Mouse (Mus musculus) hindbrain, embryonic 12.5 days (tissue): ENCODE data around the gene Rfx3. TPM values are rescaled to one million over a fixed set of nuclear protein-coding genes. Genes with fewer than 3 reads are reported as not detected.

Experiments used
- ATAC-seq: fragments of 200-750 bp; cut with Nextera tagmentation; 2 replicates; pipeline ENCODE4 v1.8.0; 2017; ENCODE audit warnings: moderate TSS enrichment; ENCODE audit not compliant: low FRiP score
- H3K27ac ChIP-seq: fragments of 300-500 bp; sonication (generic); 2 replicates; pipeline ENCODE4 v1.5.1; 2016; ENCODE audit warnings: mild to moderate bottlenecking
- H3K27me3 ChIP-seq: fragments of 300-500 bp; sonication (generic); 2 replicates; pipeline ENCODE4 v1.6.1; 2016; ENCODE audit warnings: mild to moderate bottlenecking
- H3K36me3 ChIP-seq: fragments of 300-500 bp; sonication (generic); 2 replicates; pipeline ENCODE4 v1.6.1; 2016; ENCODE audit warnings: mild to moderate bottlenecking
- H3K4me1 ChIP-seq: fragments of 300-500 bp; sonication (generic); 2 replicates; pipeline ENCODE4 v1.6.1; 2016
- H3K4me2 ChIP-seq: fragments of 300-500 bp; sonication (generic); replicated peaks from 2 replicates; pipeline ENCODE4 v1.6.1; 2016; ENCODE audit warnings: mild to moderate bottlenecking
- H3K4me3 ChIP-seq: fragments of 300-500 bp; sonication (generic); 2 replicates; pipeline ENCODE4 v1.5.1; 2016; ENCODE audit warnings: mild to moderate bottlenecking
- H3K9ac ChIP-seq: fragments of 300-500 bp; sonication (generic); 2 replicates; pipeline ENCODE4 v1.6.1; 2016; ENCODE audit warnings: mild to moderate bottlenecking, moderate library complexity
- H3K9me3 ChIP-seq: fragments of 300-500 bp; sonication (generic); replicated peaks from 2 replicates; pipeline ENCODE4 v1.6.1; 2016; ENCODE audit warnings: mild to moderate bottlenecking
- WGBS: fragments of 180-500 bp; shearing (Covaris S2); methylation state at CpG from one replicate; pipeline ENCODE4 v1.1.7; 2016; 5-methylcytosine and 5-hydroxymethylcytosine counted together
- polyA plus RNA-seq: library from polyadenylated mRNA; unstranded; fragments of >200 nt; fragmentation: Nextera tagmentation; extraction: Ambion mirVana; gene quantifications from 2 replicates; pipeline ENCODE4 v1.2.1, GENCODE M21; 2016

Gene Rfx3
- polyA plus RNA-seq, 1 experiment from 2014 or later: 28.5 TPM

DNA sequence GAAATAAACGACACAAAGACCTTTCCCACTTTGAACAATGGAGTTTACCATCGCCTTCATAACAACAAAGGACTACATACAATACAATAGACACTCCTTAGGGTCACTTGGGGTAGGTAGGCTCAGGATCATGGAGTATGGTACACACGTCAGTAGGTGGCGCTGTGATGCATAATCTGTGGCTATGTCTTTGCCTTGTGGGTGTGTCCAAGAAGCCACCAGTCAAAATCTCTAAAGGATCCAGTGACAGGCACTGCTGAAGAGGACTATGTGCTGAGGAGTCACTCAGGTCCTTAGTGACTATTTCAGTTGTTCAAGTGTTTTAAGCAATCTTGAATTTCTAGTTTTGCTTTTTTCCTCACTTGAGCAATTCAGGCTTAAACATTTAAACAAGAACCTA is 230.9 kb downstream of the Rfx3 start:
- 61% methylated on average over 4 of the region's 4 CpGs for WGBS
- peaks cover 28% of the 10 kb centered on the region for H3K36me3 ChIP-seq
- ATAC-seq: no peak

DNA sequence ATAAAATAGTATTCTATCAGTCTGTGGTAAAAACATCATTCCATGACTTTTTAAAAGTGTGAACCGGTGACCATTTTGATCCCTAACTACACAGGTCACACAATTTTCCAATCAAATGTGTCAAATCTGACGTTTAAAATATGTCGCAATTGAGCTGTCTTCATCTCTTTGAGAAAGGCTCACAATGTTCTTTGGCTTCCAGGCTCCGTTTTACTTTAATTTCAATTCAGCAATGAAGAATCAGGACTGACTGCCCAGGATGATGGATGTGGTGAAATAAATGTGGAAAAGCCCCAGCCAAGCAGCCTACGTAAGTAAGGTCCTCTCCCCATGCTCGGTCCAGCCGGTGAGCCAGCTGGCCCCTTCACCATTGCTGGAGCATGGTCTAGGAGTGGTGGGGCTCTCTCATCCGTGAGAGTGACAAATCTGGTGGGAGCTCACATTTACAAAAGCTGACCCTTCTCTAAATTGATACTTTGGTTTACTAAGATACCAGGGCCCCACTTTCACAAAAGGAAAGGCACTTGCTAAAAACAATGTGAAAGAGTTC is 240.2 kb downstream of the Rfx3 start:
- Histone ChIP-seq H3K9ac (no peak overlapping the region), H3K27ac (no peak overlapping the region), H3K4me3 (no peak overlapping the region), H3K9me3 (no peaks in the 10 kb centered on the region), H3K4me2 (no peak overlapping the region), H3K27me3 (no peaks in the 10 kb centered on the region), H3K36me3 (peaks cover 12% of the 10 kb centered on the region), H3K4me1 (no peaks in the 10 kb centered on the region)
- no peak for ATAC-seq
- WGBS: 69% methylated on average over 8 of the region's 8 CpGs

More for the DNA sequence above, 230.9 kb downstream of the Rfx3 start:
- H3K9me3 ChIP-seq: no peaks in the 10 kb centered on the region
- H3K27me3 ChIP-seq: no peaks in the 10 kb centered on the region
- H3K4me1 ChIP-seq: no peaks in the 10 kb centered on the region
- H3K27ac ChIP-seq: no peak overlapping the region
- H3K4me3 ChIP-seq: no peak overlapping the region
- no peak overlapping the region for H3K9ac ChIP-seq
- H3K4me2 ChIP-seq: no peak overlapping the region

DNA sequence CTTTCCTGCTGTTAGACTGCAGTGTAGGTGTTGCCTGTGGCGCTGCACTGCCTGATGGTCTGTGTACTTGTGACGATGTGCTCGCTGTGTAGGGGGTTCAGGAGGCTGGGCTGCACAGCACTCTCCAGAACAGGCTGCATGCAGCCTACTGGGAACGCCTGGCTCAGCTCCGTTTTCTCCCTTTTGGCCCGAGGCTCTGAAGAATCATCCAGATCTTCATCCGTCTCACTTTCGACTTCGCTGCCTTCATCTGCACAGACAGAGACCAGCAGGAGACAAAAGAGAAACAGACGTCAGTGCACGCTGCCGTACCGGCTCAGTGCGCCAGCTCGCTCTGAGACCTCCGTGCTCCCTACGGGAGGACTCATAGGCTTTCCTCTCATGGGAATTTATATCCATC is 242.5 kb downstream of the Rfx3 start:
- Histone ChIP-seq H3K36me3 (peaks cover 18% of the 10 kb centered on the region), H3K27ac (peak overlapping the region; percentile 40; the same call in 1 of the 2 replicates), H3K27me3 (no peaks in the 10 kb centered on the region), H3K4me3 (no peak overlapping the region), H3K4me1 (no peaks in the 10 kb centered on the region), H3K9me3 (no peaks in the 10 kb centered on the region), H3K9ac (no peak overlapping the region), H3K4me2 (no peak overlapping the region)
- 72% methylated on average over 17 of the region's 17 CpGs for WGBS
- no peak for ATAC-seq

DNA sequence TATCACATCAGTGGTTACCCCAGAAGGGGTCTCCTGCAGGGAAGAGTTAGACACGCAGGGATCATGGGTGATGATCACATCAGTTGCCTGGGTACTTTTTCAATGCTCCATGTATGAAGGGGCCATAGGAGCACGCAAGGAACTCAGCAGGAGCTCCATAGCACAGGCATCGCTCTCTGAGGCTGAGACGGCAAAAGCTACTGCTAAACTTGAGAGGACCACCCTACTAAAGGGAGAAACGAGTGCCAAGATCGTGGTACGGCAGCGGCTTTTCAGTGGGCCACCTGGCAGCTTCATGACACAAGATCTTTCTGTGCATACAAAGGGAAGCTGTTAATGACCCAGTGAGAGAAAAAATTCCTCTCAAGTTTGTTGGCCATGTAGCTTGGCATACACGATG is 250.7 kb downstream of the Rfx3 start:
- WGBS: 91% methylated on average over 9 of the region's 9 CpGs
- Histone ChIP-seq H3K4me1 (no peaks in the 10 kb centered on the region), H3K4me2 (no peak overlapping the region)

DNA sequence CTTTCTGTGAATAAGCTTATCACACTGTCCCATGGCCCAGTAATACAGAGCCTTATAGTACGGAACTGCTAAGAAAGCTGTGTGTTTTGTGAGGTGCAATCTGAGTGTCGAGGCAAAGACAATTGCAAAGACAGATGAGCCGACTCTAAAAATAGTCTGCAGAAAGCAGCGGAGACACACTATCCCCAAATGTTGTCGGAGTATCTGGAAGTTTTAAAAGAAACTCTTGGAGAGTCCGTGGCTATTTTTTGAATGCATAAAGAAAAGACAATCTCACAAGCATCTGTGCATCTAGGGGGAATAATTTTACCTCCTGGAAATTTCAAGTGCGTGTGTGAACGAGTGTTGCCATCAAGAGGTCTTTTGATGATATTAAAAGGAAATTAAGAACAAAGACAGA is 251.6 kb downstream of the Rfx3 start:
- Histone ChIP-seq H3K36me3 (0 out of 2 replicates have a peak, but pooled peaks cover 7% of the 10 kb centered on the region), H3K4me2 (no peak overlapping the region), H3K9ac (no peak overlapping the region), H3K27me3 (no peaks in the 10 kb centered on the region), H3K4me3 (no peak overlapping the region), H3K4me1 (no peaks in the 10 kb centered on the region), H3K27ac (no peak overlapping the region), H3K9me3 (no peaks in the 10 kb centered on the region)
- 82% methylated on average over 8 of the region's 8 CpGs for WGBS
- no peak for ATAC-seq

More for the DNA sequence above, 250.7 kb downstream of the Rfx3 start:
- no peak overlapping the region for H3K27ac ChIP-seq
- no peak overlapping the region for H3K9ac ChIP-seq
- no peak overlapping the region for H3K4me3 ChIP-seq
- ATAC-seq: no peak
- H3K27me3 ChIP-seq: no peaks in the 10 kb centered on the region
- no peaks in the 10 kb centered on the region for H3K9me3 ChIP-seq
- H3K36me3 ChIP-seq: 0 out of 2 replicates have a peak, but pooled peaks cover 10% of the 10 kb centered on the region

DNA sequence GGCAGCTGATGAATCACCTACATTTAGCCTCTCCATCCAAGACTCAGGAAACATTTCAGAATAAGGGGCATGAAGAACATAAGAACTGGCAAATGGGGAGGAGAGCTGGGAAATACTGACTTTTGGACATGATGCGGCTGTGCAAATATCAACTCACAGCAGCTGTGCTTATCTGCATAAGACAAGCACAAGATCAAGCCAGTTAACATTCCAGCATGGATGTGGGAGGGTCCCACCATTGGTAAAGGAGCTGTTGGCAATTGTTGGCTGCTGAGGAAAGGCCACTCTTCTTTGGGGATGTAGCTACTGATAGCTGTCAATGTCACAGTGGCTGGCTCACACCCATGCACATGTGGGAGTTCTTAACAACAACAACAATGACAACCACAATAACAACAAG is 263.7 kb downstream of the Rfx3 start:
- Histone ChIP-seq H3K9me3 (no peaks in the 10 kb centered on the region), H3K4me3 (no peak overlapping the region), H3K27ac (no peak overlapping the region), H3K27me3 (no peaks in the 10 kb centered on the region), H3K36me3 (no peaks in the 10 kb centered on the region), H3K9ac (no peak overlapping the region), H3K4me2 (no peak overlapping the region), H3K4me1 (no peaks in the 10 kb centered on the region)
- 97% methylated on average over 1 of the region's 1 CpGs for WGBS
- no peak for ATAC-seq

DNA sequence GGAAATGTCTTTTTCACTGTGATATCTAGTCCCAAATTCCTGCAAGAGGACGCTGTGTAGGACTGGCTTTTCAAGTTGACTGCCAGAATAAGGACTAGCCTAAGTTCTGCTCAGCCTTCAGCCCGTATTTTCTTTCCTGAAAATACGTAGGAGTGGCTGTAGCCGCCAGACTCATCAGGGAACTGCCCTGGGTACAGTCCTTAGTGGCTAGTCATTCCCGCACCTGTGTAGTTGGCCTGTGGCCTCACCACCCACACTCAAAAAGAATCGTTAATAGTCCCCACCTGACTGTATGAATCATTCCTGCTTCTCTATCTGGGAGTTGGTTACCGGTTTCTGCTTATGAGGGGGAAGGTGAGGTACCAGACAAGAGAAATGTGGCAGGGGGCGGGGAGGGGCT is 272.1 kb downstream of the Rfx3 start:
- 72% methylated on average over 8 of the region's 8 CpGs for WGBS
- Histone ChIP-seq H3K27me3 (no peaks in the 10 kb centered on the region), H3K9me3 (no peaks in the 10 kb centered on the region), H3K9ac (no peak overlapping the region), H3K4me2 (no peak overlapping the region), H3K4me1 (no peaks in the 10 kb centered on the region), H3K27ac (no peak overlapping the region), H3K4me3 (no peak overlapping the region), H3K36me3 (no peaks in the 10 kb centered on the region)
- no peak for ATAC-seq

DNA sequence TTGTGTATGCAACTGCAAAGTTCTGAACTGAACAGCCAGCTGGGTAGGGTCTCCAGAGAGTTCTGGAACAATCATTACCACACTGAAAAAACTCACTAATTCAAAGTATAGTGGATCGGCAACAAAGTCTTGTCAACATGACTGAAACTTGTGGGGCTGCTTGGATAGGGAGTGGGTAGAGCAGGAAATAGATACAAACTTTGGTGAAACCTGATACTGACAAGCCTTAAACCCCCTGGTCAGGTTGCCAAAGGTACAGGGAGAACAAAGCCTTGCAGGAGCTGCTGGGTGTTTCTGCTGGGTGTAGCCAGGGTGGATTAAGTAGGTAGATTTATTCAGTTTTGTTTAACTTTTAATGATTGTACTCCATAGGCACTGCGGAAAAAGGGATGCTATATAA is 274.4 kb downstream of the Rfx3 start:
- Histone ChIP-seq H3K4me2 (no peak overlapping the region), H3K36me3 (no peaks in the 10 kb centered on the region), H3K9me3 (no peaks in the 10 kb centered on the region), H3K4me1 (no peaks in the 10 kb centered on the region), H3K9ac (no peak overlapping the region), H3K27ac (no peak overlapping the region), H3K4me3 (no peak overlapping the region), H3K27me3 (no peaks in the 10 kb centered on the region)
- ATAC-seq: no peak
- WGBS: 76% methylated on average over 2 of the region's 2 CpGs

DNA sequence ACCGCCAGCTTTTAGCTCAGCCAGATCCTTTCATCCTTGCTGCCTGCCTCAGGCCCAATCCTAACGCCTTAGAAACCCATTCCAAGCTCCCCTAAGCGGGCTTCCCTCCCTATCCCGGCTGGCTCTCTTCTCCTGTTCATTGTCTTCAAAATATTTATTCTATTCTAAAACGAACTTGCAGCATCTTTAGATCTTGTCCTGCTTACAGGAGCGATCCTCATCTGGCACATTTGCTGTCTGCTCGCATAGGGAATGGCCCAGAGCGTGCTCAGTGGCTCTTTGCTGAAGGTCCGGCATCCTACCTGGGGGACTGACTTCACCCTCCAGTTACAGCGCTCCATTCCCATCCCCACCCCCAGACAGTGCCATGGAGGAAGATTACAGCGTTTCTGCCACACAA is 292.0 kb downstream of the Rfx3 start:
- Histone ChIP-seq H3K4me1 (no peaks in the 10 kb centered on the region), H3K9me3 (no peaks in the 10 kb centered on the region), H3K36me3 (no peaks in the 10 kb centered on the region), H3K4me3 (no peak overlapping the region), H3K27me3 (no peaks in the 10 kb centered on the region), H3K4me2 (no peak overlapping the region), H3K27ac (no peak overlapping the region), H3K9ac (no peak overlapping the region)
- 81% methylated on average over 11 of the region's 11 CpGs for WGBS
- ATAC-seq: no peak

DNA sequence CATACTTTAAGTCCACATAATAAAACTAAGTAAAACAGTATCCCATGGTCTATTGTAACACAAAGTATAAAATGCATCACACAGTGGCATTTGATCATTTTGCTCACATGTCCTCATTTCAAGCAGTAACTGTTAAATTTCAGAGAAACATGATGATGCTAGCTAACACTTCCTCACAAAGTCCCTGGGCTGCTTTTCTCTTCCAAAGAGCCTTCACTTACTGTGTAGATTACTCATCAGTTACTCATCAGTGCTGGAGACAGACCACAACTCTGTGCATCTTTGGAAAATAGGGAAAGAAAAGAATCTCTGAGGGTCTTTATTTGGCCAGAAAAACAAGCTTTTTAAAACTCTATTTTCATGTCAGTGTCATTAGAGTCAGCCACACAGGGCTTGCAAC is 294.7 kb downstream of the Rfx3 start:
- Histone ChIP-seq H3K27me3 (no peaks in the 10 kb centered on the region), H3K36me3 (no peaks in the 10 kb centered on the region), H3K4me2 (no peak overlapping the region), H3K4me1 (no peaks in the 10 kb centered on the region), H3K27ac (no peak overlapping the region), H3K4me3 (no peak overlapping the region), H3K9me3 (no peaks in the 10 kb centered on the region), H3K9ac (no peak overlapping the region)
- no peak for ATAC-seq
